Mouse (Mus musculus): ENCODE results near the gene Ltbp4.

- TF ChIP-seq SIN3A (IDR thresholded peaks at IDR 0.05; ENCODE audit: low read length) = no peak
- TF ChIP-seq TBP (IDR thresholded peaks at IDR 0.05; ENCODE audit: low read depth, low read length) = no peak
Measured at GRCm38 (mm10) chr7:27324928-27325327, 12.6 kb downstream of the Ltbp4 start.
